Mouse (Mus musculus) gonadal fat pad, adult 2 months (tissue): ENCODE measurements around the gene Ino80. TPM values are rescaled to one million over a fixed set of nuclear protein-coding genes. Genes with fewer than 3 reads are reported as not detected.

Source experiments
- DNase-seq: peaks from one replicate; pipeline ENCODE4 v3.0.0-alpha.2; 2012; ENCODE audit warnings: low read depth
- polyA plus RNA-seq: library from polyadenylated mRNA; depleted of rRNA; stranded (reverse); fragments of >200 nt; gene quantifications from 2 replicates; pipeline ENCODE4 v1.2.3, GENCODE M21; 2012; rRNA removed

Gene Ino80
- polyA plus RNA-seq, 1 experiment: 7.7 TPM

DNA sequence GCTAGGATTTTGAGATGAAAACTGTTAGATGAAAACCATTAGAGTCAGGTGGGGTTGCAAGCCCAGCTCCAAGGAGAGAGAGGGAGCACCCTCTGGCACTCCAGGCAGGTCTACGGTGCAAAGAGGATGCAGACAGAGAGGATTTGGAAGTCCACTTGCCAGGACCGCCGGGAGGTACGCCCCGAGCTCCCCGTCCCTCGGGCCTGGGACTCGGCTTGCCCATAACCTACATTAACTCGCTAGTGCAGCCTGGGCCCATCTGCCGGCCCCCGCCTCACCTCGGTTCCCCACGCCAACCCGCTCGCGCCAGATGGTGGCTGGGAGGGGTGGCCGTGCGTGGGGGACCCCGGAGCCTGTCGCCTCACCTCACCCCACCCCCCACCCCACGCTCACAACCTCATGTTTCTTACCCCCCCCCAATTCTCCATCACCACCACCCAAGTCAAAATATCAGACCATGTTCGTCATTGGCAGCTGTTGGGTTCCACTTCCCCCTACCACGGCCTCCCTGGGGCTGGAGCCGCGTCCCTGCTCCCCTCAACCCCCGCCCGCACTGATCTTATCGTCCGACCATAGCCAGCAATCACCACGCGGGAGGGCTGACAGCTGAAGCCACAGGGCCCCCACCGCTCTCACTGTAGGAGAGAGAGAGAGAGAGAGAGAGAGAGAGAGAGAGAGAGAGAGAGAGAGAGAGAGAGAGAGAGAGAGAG, 153.5 kb downstream of the Ino80 start:
- no peak for DNase-seq

Other genes starting within 250 kb of the Ino80 start
- 1.2 and 1.7 TPM in 2 replicates for gene Ppp1r14d, start 247.8 kb downstream of the Ino80 start, polyA plus RNA-seq
- gene Spint1, start 240.3 kb downstream of the Ino80 start, polyA plus RNA-seq: 38.8 and 49.1 TPM in 2 replicates
- 0.27 and 0.57 TPM in 2 replicates for gene Rhov, start 206.4 kb downstream of the Ino80 start, polyA plus RNA-seq
- gene Vps18, start 188.9 kb downstream of the Ino80 start, polyA plus RNA-seq: 23.3 and 23.6 TPM in 2 replicates
- 24.4 and 24.5 TPM in 2 replicates for gene Dll4, start 151.9 kb downstream of the Ino80 start, polyA plus RNA-seq
- gene Chac1, start 126.5 kb downstream of the Ino80 start, polyA plus RNA-seq: 9.2 and 10.3 TPM in 2 replicates
- gene Exd1, start 69.9 kb upstream of the Ino80 start, polyA plus RNA-seq: 2.1 and 2.9 TPM in 2 replicates
- gene Chp1, start 70.0 kb upstream of the Ino80 start, polyA plus RNA-seq: 198 and 297 TPM in 2 replicates
- 0.46 and 0.53 TPM in 2 replicates for gene Nusap1, start 140.6 kb upstream of the Ino80 start, polyA plus RNA-seq
- gene Oip5, start 140.8 kb upstream of the Ino80 start, polyA plus RNA-seq: 2.2 and 2.6 TPM in 2 replicates
- gene Ndufaf1, start 185.1 kb upstream of the Ino80 start, polyA plus RNA-seq: 5.5 and 6.4 TPM in 2 replicates
- gene Rtf1, start 197.4 kb upstream of the Ino80 start, polyA plus RNA-seq: 7.8 and 10.0 TPM in 2 replicates